In the genomic region with DNA sequence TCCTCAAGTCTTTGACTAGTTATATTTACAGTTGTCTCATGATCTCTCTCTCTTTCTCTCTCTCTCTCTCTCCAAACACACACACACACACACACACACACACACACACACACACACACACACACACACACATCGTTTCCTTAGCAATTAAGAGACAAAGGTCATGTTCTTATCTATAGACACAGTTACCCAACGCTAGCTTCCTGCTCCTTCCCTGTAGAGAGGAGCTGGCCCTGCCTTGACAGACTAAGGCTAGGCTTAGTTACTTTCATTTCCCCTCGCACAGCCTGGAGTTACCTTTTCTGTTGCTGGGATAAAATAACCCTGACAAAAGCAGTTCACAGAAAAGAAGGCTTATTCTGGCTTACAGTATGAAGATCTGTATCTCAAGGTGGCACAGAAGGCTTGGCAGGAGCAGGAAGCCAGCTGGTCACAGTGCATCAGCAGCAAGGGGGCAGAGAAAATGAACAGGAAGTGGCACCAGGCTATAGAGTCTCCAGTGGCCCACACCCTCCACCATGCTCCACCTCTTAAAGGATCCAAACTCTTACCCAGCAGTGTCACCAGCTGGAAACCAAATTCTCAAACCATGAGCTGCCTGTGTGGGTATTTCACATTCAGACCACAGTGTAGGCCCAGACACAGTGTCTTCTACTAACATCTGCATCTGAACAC, we compare ENCODE assay signal across 7 mouse cellular contexts. TPM values are rescaled to one million over a fixed set of nuclear protein-coding genes. Genes with fewer than 3 reads are reported as not detected.
A peak's percentile ranks its signal among the peaks of the same experiment; 100 is the strongest.
DNase-seq lines count a peak whose midpoint lies in the region; ATAC-seq lines count a peak whose summit lies in the region.
"Not testable (repeated sequence)": the region's sequence is repeated elsewhere in the genome, so short reads cannot be mapped to it uniquely, and the experiment has no call there.

A gene (minus strand): TSS at position 434 of the 675 bp plus-strand sequence.

- ATAC-seq in intestine, embryonic 16.5 days: peak; percentile 99
- ATAC-seq in liver, embryonic 12.5 days: peak; percentile 86

- not testable (repeated sequence) for H3K27me3 ChIP-seq in intestine, embryonic 16.5 days (replicated peaks; ENCODE audit: control insufficient read depth, insufficient read depth, low read length); liver, embryonic 12.5 days (replicated peaks)

- H3K4me3 ChIP-seq in intestine, embryonic 16.5 days (ENCODE audit: low read length): peak within 1 kb of the TSS; percentile 39
- H3K4me3 ChIP-seq in liver, embryonic 12.5 days: peak within 1 kb of the TSS; percentile 49

- H3K9ac ChIP-seq in intestine, embryonic 16.5 days (ENCODE audit: low read depth, low read length): not testable (repeated sequence)
- peak within 1 kb of the TSS; percentile 35; the same call in 1 of the 2 replicates for H3K9ac ChIP-seq in liver, embryonic 12.5 days

- peak; percentile 42 for DNase-seq in CD4-positive, CD25-positive, alpha-beta regulatory T cell, adult 2 months (ENCODE audit: low read depth, low spot score)
- peak; percentile 6 for DNase-seq in adrenal gland, adult 2 months
- peak; percentile 6 to 38 for DNase-seq in heart, adult 18-20 months
- peak; percentile 2 for DNase-seq in lung, postnatal 14 days
- peak; percentile 28 to 32 for DNase-seq in natural killer cell, adult 2 months (ENCODE audit: low spot score in 2 of 2)

- peak within 1 kb of the TSS; percentile 44 for H3K4me2 ChIP-seq in intestine, embryonic 16.5 days (ENCODE audit: low read depth, low read length)
- peak within 1 kb of the TSS; percentile 56 for H3K4me2 ChIP-seq in liver, embryonic 12.5 days

- not testable (repeated sequence) for H3K36me3 ChIP-seq in intestine, embryonic 16.5 days (ENCODE audit: control insufficient read depth, insufficient read depth, low read length); liver, embryonic 12.5 days

- not testable (repeated sequence) for H3K4me1 ChIP-seq in intestine, embryonic 16.5 days (ENCODE audit: control insufficient read depth, insufficient read depth, low read length)
- peaks cover 14% of the 10 kb centered on the region; the same call in 1 of the 2 replicates for H3K4me1 ChIP-seq in liver, embryonic 12.5 days

- H3K27ac ChIP-seq in intestine, embryonic 16.5 days (ENCODE audit: low read length): peak within 1 kb of the TSS; percentile 88
- H3K27ac ChIP-seq in liver, embryonic 12.5 days: peak within 1 kb of the TSS; percentile 49

- not testable (repeated sequence) for H3K9me3 ChIP-seq in intestine, embryonic 16.5 days (ENCODE audit: control insufficient read depth, low read length); liver, embryonic 12.5 days (replicated peaks)

- 39% methylated on average over 3 of the region's 3 CpGs for WGBS in intestine, embryonic 16.5 days
- 12% methylated on average over 3 of the region's 3 CpGs for WGBS in liver, embryonic 12.5 days (ENCODE audit: insufficient replicate concordance)

RNA-seq across cellular contexts. Expression of the gene that starts here (rescaled TPM):
- 1 to 10 TPM; 1.8 to 2.1 TPM for total RNA-seq in adrenal gland, adult 2 months (2021)
- polyA plus RNA-seq in adrenal gland, adult 2 months (2012; rRNA removed): 0.50 and 0.55 TPM in 2 replicates
- total RNA-seq in heart, adult 18-20 months (2021): under 1 TPM; 0.74 to 0.90 TPM
- 6.9 and 8.3 TPM in 2 replicates for polyA plus RNA-seq in intestine, embryonic 16.5 days (2015; fragmentation: Nextera tagmentation; extraction: Ambion mirVana)
- polyA plus RNA-seq in liver, embryonic 12.5 days (2016; fragmentation: Nextera tagmentation; extraction: Ambion mirVana): 1.3 and 1.5 TPM in 2 replicates

Comparison
In these comparisons a context has a peak if more than half of its experiments do, and no peak if none do; other contexts are left out.
1. Peak in every context shown above with its lines: DNase-seq, ATAC-seq, H3K4me3 ChIP-seq and H3K27ac ChIP-seq.
2. Peak in DNase-seq in heart, adult 18-20 months; RNA of the gene not detected or under 1 TPM.